Mouse (Mus musculus) right cerebral cortex, postnatal 10 days (tissue): ENCODE data around the gene Lin7b.
A peak's percentile ranks its signal among the peaks of the same experiment; 100 is the strongest.
"Not testable (repeated sequence)": the region's sequence is repeated elsewhere in the genome, so short reads cannot be mapped to it uniquely, and the experiment has no call there.

Source experiments
- DNase-seq, 2 experiments: peaks; one replicate each; pipeline ENCODE4 v3.0.0; 2021; ENCODE audit warnings: low spot score in 2 of 2

Lin7b gene

GRCm38 (mm10) chr7:45395578-45396336 is 25.4 kb upstream of the Lin7b start, which contains the start of gene Snrnp70:
Gene Snrnp70, minus strand, starts transcription at chr7:45395742.
- peak; percentile 100 for DNase-seq

GRCm38 (mm10) chr7:45395129-45395541 is 24.8 kb upstream of the Lin7b start:
- peak; percentile 78 to 85 for DNase-seq

- DNase-seq: peak in 1 of 2 experiments; percentile 16
Observed at GRCm38 (mm10) chr7:45386077-45386476, 15.7 kb upstream of the Lin7b start.

DNA sequence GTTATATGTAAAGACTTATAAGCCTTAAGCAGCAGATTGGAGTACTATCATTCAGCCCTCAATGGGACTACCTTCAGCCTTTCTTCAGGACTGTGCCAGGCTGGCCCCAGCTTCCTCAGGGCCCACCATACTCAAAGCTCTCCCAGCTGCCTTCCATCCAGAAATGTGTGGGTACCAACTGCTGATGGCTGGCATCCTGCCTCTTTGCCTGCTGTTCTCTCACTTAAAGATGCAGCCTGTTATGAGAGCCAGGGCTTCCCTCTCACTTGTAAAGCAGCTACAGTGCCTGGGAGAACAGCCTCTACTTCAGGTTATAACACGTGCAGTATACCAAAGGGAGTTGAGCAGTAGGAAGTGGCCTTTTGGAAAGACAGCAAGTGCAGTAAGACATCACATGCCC is 5.7 kb upstream of the Lin7b start:
- peak in 1 of 2 experiments; percentile 71 for DNase-seq

- DNase-seq: no peak
Observed at GRCm38 (mm10) chr7:45374620-45375019, 4.2 kb upstream of the Lin7b start.

DNA sequence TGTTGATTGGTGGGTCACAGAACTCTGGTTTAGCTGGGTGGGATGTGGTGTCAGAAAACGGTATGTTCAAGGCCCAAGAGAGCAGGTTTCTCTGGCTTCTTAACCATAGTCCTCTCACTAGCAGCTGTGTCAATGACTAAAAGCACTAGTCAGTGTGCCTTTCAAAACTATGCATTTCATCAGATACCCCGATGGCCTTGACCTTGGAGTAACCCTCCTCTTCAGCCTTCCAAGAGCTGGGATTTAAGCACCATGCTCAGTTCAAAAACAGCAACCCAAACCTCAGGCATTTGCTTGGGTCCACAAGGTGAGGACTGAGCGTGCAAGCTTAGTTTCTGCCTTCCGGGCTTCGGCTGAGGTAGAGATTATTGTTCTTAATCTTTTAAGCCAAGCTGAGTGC is 2.0 kb upstream of the Lin7b start:
- DNase-seq: no peak

GRCm38 (mm10) chr7:45369836-45370474 is 428 bp downstream of the Lin7b start:
- DNase-seq: peak in 1 of 2 experiments; percentile 73

DNA sequence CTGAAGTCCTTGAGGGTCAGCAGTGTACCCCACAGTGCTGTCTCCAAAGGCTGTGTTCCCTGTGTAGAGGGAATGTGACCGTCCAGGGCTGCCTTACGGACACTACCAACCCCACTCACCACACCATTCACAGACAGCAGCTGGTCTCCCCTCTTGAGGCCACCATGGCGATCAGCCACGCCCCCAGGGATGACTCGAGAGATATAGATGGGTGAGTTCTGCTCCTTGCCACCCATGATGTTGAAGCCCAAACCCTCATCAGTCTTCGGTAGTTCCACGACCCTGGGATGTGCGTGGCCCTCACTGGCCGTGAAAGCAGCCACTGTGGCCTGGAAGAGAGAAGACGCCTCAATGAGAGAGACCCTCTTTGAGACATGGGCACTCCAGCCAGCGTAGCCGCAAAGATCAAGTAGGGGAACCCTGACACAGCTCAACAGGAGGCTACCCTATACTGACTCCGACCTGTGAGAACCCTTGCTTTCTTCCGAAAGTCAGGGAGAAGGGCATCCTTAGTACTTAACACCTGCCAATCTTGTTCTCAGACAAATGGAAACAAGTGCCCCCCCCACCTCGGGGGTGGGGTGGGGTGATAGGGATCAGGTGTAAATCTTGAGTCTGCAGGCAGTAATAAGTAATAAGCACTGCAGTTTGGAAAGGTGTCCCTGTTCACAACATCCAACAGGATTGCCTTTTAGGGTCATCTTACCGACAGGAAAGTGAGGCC is 1.2 kb downstream of the Lin7b start:
- DNase-seq: peak in 1 of 2 experiments; percentile 56

GRCm38 (mm10) chr7:45368178-45368577 is 2.2 kb downstream of the Lin7b start:
- peak; percentile 54 to 63 for DNase-seq

GRCm38 (mm10) chr7:45367020-45367880 is 3.1 kb downstream of the Lin7b start:
- DNase-seq: peak; percentile 99

DNA sequence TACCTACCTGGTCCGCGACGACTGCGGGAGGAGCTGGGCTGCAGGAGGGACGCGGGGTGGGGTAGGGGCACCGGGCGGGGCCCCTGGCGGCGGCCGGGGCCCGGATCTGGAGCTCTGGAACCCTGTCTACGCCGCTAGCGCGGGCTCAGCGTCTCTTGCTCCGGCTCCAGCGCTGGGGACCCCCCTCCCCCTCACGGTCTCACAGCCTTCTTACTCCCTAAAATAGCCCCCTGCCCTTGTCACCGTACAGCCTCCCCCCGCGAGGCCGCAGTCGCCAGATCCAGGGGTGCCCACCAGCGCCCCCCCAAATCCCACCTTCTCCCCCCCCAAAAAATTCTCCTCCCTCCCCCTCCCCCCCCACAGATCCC is 3.7 kb downstream of the Lin7b start, which contains the start of gene Ppfia3:
Ppfia3 (minus strand) TSS at position 368 of the 368 bp plus-strand sequence.
- DNase-seq: no peak

DNA sequence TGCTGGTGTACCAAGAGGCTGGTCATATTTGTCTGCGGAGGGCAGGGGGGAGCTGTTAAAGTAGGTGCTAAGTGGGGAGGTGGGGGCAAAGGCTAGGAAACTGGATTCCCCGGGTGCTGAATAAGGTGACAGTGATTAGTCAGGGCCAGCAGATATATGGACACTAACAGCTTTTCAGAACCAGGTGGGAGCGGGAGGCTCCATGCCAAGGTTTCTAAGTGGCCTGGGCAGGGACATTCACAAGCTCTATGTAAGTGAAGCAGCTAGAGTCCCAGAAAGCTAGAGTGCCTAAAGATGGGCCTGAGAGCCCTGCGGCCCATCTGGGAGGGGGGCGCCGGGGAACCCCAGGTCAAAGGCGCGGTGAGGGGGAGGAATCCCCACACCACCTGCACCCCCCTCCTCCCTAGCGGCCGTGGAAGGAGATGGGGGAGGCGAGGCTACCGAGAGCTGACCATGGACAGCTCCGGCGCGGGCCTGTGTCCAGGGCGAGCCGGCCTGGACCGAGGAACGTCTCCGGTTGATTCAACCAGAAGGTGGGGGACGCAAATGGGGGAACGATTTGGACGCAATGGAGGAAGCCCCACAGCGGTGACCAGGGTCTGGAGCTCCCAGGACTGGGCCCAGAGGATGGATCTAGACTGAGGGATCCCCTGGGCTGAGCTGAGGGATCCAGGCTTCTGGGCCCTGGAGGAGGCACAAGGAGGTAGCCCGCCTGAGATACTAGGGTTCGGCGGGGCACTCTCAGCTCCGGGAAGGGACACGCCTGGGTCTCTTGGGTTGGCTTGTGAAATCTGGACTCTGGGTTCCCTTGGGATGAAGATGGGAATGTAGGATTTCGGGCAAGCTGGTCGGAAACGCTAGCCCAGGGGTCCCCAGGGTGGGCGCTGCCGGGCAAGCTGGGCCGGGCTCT is 4.4 kb downstream of the Lin7b start:
- peak in 1 of 2 experiments; percentile 67 for DNase-seq

DNA sequence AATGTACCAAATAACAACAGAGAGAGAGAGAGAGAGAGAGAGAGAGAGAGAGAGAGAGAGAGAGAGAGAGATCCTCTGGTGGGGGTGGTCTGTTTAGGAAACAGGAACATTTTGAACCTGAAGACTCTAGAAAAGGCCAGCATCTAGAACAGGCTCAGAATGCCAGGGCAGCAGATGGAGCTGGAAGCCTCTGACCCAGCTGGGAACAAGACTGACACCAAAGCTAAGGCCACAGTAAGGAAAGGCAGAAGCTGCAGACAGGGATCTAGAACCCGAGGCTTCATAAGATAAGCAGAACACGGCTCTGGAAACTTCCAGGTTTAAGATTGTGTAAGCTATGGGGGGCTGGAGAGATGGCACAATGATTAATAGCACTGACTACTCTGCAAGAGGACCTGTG is 6.4 kb downstream of the Lin7b start:
- no peak for DNase-seq

GRCm38 (mm10) chr7:45362801-45363200 is 7.6 kb downstream of the Lin7b start:
- peak; percentile 60 to 62 for DNase-seq

DNA sequence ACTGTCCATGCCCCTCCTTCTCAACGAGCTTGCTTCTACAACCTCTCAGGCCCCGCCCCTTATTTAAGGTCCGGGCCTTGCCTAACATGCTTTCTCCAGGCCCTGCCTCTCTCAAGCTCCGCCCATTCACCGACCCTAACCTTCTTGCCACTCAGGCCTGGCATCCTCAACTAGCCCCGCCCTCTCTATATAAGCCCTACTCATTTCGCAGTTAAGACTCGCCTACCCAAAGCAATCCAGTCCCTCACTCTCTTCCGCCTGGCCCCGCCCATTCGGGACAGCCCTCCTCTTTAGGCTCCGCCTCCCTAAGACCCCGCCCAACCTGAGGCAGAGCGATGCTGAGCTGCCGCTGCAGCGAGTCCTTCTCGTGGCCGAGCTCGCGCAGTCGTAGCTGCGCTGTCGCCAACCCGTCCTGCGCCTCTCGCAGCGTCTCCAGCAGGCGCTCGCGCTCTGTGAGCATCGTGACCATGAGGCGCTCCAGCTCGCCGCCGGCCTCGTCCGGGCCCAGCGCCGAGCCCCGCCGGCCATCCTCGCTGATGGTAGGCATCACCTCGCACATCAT is 9.1 kb downstream of the Lin7b start:
- DNase-seq: peak; percentile 90 to 93

- no peak for DNase-seq
Observed at GRCm38 (mm10) chr7:45360404-45361125, 9.8 kb downstream of the Lin7b start.

- DNase-seq: not testable (repeated sequence)
Observed at GRCm38 (mm10) chr7:45359081-45359480, 11.3 kb downstream of the Lin7b start.

GRCm38 (mm10) chr7:45356087-45356486 is 14.3 kb downstream of the Lin7b start:
- no peak for DNase-seq

GRCm38 (mm10) chr7:45355318-45356020 is 14.9 kb downstream of the Lin7b start:
- DNase-seq: no peak
